Mouse (Mus musculus) liver, embryonic 14.5 days (tissue): Measurements from ENCODE around the gene Atg101.

Experiments
- CTCF ChIP-seq: IDR thresholded peaks from 2 replicates; pipeline ENCODE4 v1.5.1; 2016; ENCODE audit warnings: antibody characterized with exemption, low read depth, control low read depth
- EP300 ChIP-seq: IDR thresholded peaks from 2 replicates; pipeline ENCODE4 v1.6.1; 2016; ENCODE audit warnings: antibody characterized with exemption, low read depth

DNA sequence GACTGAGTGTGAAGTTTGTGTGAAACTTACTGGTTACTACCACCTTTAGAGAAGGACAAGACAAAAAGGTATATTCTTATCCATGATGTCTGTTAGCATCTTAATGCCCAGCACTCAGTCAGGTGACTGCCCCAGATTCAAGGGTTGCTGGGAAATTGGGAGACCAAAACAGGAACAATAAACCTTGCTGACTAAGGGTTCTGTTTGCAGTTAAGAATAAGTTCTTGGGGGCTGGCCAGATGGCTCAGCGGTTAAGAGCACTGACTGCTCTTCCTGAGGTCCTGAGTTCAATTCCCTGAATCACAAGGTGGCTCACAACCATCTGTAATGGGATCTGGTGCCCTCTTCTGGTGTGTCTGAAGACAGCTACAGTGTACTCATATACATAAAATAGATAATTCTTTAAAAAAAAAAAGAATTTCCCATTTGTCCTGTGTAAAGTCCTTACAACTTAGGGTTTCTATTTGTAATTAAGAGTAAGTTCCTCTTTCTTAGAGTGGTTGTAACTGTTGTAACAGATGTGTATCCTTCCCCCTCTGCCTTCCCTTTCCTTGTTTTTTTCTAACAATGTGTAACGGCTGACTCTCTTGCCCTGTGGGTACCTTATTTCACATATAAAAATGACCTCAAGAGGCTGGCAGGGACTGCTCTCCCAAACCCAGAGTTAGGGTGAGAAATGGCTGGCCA, 33.9 kb downstream of the Atg101 start:
- TF ChIP-seq EP300: no peak
- TF ChIP-seq CTCF: no peak
